Mouse (Mus musculus) liver, embryonic 11.5 days (tissue): ENCODE measurements at regions not wholly inside any gene's neighbourhood (a gene's known extent, or its start where the extent isn't known, plus 50 kb on each side); places are given as distances from the start of the nearest gene placed in this dataset.
A peak's percentile ranks its signal among the peaks of the same experiment; 100 is the strongest.

Experiments used
- ATAC-seq: fragments of 200-750 bp; cut with Nextera tagmentation; replicated peaks from 2 replicates; pipeline ENCODE4 v1.8.0; 2017; ENCODE audit warnings: moderate number of reproducible peaks, mild to moderate bottlenecking, moderate TSS enrichment, moderate library complexity; ENCODE audit not compliant: low FRiP score
- DNase-seq: peaks from one replicate; pipeline ENCODE4 v3.0.0-alpha.2; 2017; ENCODE audit warnings: low spot score
- H3K27ac ChIP-seq: fragments of 300-500 bp; sonication (generic); 2 replicates; pipeline ENCODE4 v1.5.1; 2014; ENCODE audit warnings: mild to moderate bottlenecking, low read depth, low read length, control low read depth
- H3K27me3 ChIP-seq: fragments of 300-500 bp; sonication (generic); replicated peaks from 2 replicates; pipeline ENCODE4 v1.6.1; 2014; ENCODE audit warnings: low read length, mixed read lengths; ENCODE audit not compliant: control insufficient read depth, insufficient read depth
- H3K36me3 ChIP-seq: fragments of 300-500 bp; sonication (generic); 2 replicates; pipeline ENCODE4 v1.6.1; 2014; ENCODE audit warnings: mild to moderate bottlenecking, low read length, moderate library complexity, mixed read lengths; ENCODE audit not compliant: control insufficient read depth, insufficient read depth
- H3K4me1 ChIP-seq: fragments of 300-500 bp; sonication (generic); replicated peaks from 2 replicates; pipeline ENCODE4 v1.6.1; 2014; ENCODE audit warnings: low read length, mixed read lengths; ENCODE audit not compliant: control insufficient read depth, insufficient read depth
- H3K4me2 ChIP-seq: fragments of 300-500 bp; sonication (generic); 2 replicates; pipeline ENCODE4 v1.6.1; 2014; ENCODE audit warnings: mild to moderate bottlenecking, control low read depth, moderate library complexity
- H3K4me3 ChIP-seq: fragments of 300-500 bp; sonication (generic); 2 replicates; pipeline ENCODE4 v1.5.1; 2014; ENCODE audit warnings: low read depth, low read length, control low read depth
- H3K9ac ChIP-seq: fragments of 300-500 bp; sonication (generic); 2 replicates; pipeline ENCODE4 v1.6.1; 2014; ENCODE audit warnings: low read depth, low read length, control low read depth
- H3K9me3 ChIP-seq: fragments of 300-500 bp; sonication (generic); 2 replicates; pipeline ENCODE4 v1.6.1; 2016; ENCODE audit warnings: low read length, inconsistent platforms, mixed read lengths; ENCODE audit not compliant: control insufficient read depth
- WGBS: fragments of 180-500 bp; shearing (Covaris S2); extraction: QIAGEN DNeasy Blood & Tissue Kit; methylation state at CpG from one replicate; pipeline ENCODE4 v1.1.7; 2014; 5-methylcytosine and 5-hydroxymethylcytosine counted together

DNA sequence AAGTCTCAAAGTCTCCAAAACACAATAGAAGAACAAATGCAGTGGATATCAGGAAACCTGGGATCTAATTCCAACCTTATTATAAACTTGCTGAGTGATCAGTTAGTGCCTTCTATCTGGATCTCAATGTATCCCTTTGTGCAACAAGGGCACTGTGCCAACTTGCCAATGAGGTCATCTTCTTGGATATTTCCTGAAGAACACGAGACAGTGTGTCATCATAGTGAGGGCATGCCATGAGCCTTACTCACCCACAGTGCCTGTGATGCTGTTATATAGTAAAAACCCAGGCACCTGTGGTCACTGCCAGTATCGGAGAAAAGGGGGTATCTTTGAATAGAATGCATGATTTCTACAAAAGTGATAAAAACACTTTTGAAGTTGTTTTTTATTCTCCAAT is 60.2 kb upstream of the Cd34 start:
- WGBS, result 58% methylated on average over 2 of the region's 2 CpGs
- H3K36me3 ChIP-seq, result no peaks in the 10 kb centered on the region
- H3K4me2 ChIP-seq, result no peak overlapping the region
- ATAC-seq (no peak), DNase-seq (no peak)
- no peak overlapping the region for H3K27ac ChIP-seq
- no peaks in the 10 kb centered on the region for H3K4me1 ChIP-seq
- no peak overlapping the region for H3K4me3 ChIP-seq
- no peak overlapping the region for H3K9ac ChIP-seq
- H3K27me3 ChIP-seq, result no peaks in the 10 kb centered on the region
- no peaks in the 10 kb centered on the region for H3K9me3 ChIP-seq

- Histone ChIP-seq H3K36me3 (no peaks in the 10 kb centered on the region), H3K27ac (no peak overlapping the region), H3K4me2 (peak overlapping the region; percentile 31), H3K27me3 (no peaks in the 10 kb centered on the region), H3K4me1 (no peaks in the 10 kb centered on the region), H3K9me3 (no peaks in the 10 kb centered on the region), H3K9ac (peak overlapping the region; percentile 0; the same call in 1 of the 2 replicates), H3K4me3 (no peak overlapping the region)
- ATAC-seq, result peak; percentile 91
- WGBS, result 21% methylated on average over 22 of the region's 22 CpGs
- DNase-seq, result peak; percentile 86
Observed at GRCm38 (mm10) chr1:194879324-194880233, 59.0 kb upstream of the Cd34 start.

DNA sequence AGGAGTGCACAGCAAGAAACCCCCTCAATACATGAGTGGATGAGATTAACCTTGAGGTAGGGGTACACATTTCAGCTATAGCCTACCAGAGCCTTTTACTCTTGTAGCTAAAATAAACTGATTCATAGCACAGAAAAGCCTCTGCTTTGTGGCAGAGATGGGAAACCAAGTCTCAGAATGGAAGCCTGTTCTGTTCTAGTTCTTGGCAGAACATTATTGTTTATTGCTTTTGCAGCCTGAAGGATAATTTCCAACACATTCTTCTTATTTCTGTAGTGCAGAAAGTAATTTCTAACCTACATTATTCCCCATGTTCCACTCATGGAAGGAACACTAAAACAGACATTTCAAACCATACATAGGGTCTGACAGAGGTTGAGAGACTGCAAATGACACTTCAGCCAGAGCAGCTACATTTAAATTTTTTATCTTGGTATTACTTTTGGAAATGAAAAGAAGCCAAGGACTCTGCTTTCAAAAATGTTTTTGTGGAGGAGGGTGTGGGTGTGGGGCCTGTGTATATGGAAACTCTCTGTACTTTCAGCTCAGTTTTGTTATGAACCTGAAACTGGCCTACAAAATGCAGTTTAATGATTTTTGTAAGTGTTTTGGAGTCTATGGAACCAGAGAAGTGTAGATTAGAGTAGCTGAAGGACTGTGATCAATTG is 56.9 kb upstream of the Cd34 start:
- Histone ChIP-seq H3K36me3 (no peaks in the 10 kb centered on the region), H3K4me3 (no peak overlapping the region), H3K27me3 (no peaks in the 10 kb centered on the region), H3K4me1 (no peaks in the 10 kb centered on the region), H3K9ac (no peak overlapping the region), H3K9me3 (no peaks in the 10 kb centered on the region), H3K4me2 (no peak overlapping the region), H3K27ac (no peak overlapping the region)
- ATAC-seq (no peak), DNase-seq (no peak)

DNA sequence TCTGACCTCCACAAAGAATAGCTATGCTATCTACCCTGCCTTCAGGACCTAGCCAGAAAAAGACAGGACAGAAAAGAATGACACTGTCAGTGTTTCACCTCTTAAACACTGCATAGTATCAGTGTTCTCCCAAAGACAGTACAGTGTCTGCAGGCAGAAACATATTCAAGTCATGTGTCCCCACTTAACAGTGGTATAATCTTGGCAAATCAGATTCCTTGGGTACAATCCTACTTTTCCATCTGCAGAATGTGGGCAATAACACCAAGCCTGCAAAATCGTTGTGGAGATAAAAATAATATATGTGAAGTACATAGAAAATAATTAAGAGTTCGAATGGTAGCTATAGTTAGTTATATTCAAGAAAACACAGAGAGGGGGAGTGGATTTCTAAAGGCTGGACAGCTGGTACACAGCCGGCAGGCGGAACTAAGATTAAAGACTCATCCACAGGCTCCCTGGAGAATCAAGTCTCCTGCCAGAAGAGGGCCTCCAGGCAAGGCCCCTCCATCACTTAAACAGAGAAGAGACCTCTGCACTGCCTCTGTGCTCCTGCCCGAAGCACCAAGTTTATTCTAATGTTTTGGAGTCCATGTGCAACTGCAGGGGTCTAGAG is 53.4 kb upstream of the Cd34 start:
- Histone ChIP-seq H3K4me1 (no peaks in the 10 kb centered on the region), H3K27ac (no peak overlapping the region), H3K36me3 (no peaks in the 10 kb centered on the region), H3K4me3 (no peak overlapping the region), H3K9ac (no peak overlapping the region), H3K4me2 (no peak overlapping the region), H3K27me3 (no peaks in the 10 kb centered on the region), H3K9me3 (no peaks in the 10 kb centered on the region)
- DNase-seq, result no peak
- 68% methylated on average over 5 of the region's 5 CpGs for WGBS
- no peak for ATAC-seq

DNA sequence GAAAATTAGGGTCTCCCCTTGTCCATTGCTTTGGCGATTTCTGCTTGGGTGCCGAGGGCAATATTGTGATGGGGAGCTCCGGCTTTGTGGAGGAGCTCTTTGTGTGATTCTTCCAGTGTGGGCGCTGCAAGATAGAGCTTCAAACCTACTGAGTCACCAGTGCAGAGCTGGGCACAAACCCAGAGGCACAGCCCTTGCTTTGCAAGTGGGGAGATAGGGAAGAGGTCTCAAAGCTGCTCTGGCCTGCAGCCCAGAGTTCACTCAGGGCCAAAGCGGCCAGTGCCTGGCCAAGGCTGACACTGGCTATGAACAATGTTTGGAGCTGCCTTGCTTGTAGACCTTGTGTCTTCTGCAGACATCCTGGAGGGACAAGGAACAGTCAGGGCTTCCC is 52.9 kb upstream of the Cd34 start:
- Histone ChIP-seq H3K4me2 (no peak overlapping the region), H3K27me3 (no peaks in the 10 kb centered on the region), H3K36me3 (no peaks in the 10 kb centered on the region), H3K4me1 (no peaks in the 10 kb centered on the region), H3K27ac (no peak overlapping the region), H3K9ac (no peak overlapping the region), H3K4me3 (no peak overlapping the region), H3K9me3 (no peaks in the 10 kb centered on the region)
- 0 out of 2 replicates have a peak, but pooled peaks have one; percentile 39 for ATAC-seq
- DNase-seq, result no peak
- 79% methylated on average over 5 of the region's 5 CpGs for WGBS
